8 mouse cellular contexts compared by ENCODE assay signal in genomic region chr5:125392618-125392976, GRCm38 (mm10). TPM values are rescaled to one million over a fixed set of nuclear protein-coding genes. Genes with fewer than 3 reads are reported as not detected.
A peak's percentile ranks its signal among the peaks of the same experiment; 100 is the strongest.
DNase-seq lines count a peak whose midpoint lies in the region; ATAC-seq and TF ChIP-seq lines count a peak whose summit lies in the region.

No protein-coding gene starts in this region.

- no peaks in the 10 kb centered on the region for H3K9me3 ChIP-seq in heart, postnatal 0 days (replicated peaks; ENCODE audit: control insufficient read depth, low read length)
- no peaks in the 10 kb centered on the region for H3K9me3 ChIP-seq in forebrain, postnatal 0 days (ENCODE audit: low read length)
- H3K9me3 ChIP-seq in midbrain, embryonic 10.5 days (replicated peaks), result no peaks in the 10 kb centered on the region

- TF ChIP-seq CTCF in heart, postnatal 0 days (IDR thresholded peaks at IDR 0.05; ENCODE audit: low read depth), result no peak
- no peak for TF ChIP-seq CTCF in Patski (IDR thresholded peaks at IDR 0.05)
- no peak for TF ChIP-seq CTCF in forebrain, postnatal 0 days (IDR thresholded peaks at IDR 0.05; ENCODE audit: low read depth)

- H3K36me3 ChIP-seq in heart, postnatal 0 days (replicated peaks; ENCODE audit: control insufficient read depth, insufficient read depth, low read length), result 0 out of 2 replicates have a peak, but pooled peaks cover 6% of the 10 kb centered on the region
- no peaks in the 10 kb centered on the region for H3K36me3 ChIP-seq in forebrain, postnatal 0 days (ENCODE audit: insufficient read depth)
- H3K36me3 ChIP-seq in midbrain, embryonic 10.5 days, result peaks cover 9% of the 10 kb centered on the region

- WGBS in heart, postnatal 0 days, result 13% methylated on average over 1 of the region's 1 CpGs
- 14% methylated on average over 1 of the region's 1 CpGs for WGBS in forebrain, postnatal 0 days
- whole genome bisulfite sequencing in midbrain, embryonic 10.5 days, result 61% methylated on average over 1 of the region's 1 CpGs

- peak overlapping the region; percentile 34 for H3K4me2 ChIP-seq in heart, postnatal 0 days (ENCODE audit: low read depth, low read length)
- H3K4me2 ChIP-seq in forebrain, postnatal 0 days (ENCODE audit: low read depth), result peak overlapping the region; percentile 54

- peaks cover 25% of the 10 kb centered on the region for H3K4me1 ChIP-seq in heart, postnatal 0 days (ENCODE audit: control insufficient read depth, insufficient read depth)
- peaks cover 26% of the 10 kb centered on the region for H3K4me1 ChIP-seq in forebrain, postnatal 0 days (ENCODE audit: insufficient read depth)
- peaks cover 50% of the 10 kb centered on the region for H3K4me1 ChIP-seq in midbrain, embryonic 10.5 days

- ATAC-seq in heart, postnatal 0 days (ENCODE audit: insufficient read depth, low read depth), result no peak
- ATAC-seq in Patski, result peak; percentile 0
- peak; percentile 10; the same call in 1 of the 2 replicates for ATAC-seq in forebrain, postnatal 0 days

- DNase-seq in heart, postnatal 0 days (ENCODE audit: low spot score), result no peak
- no peak for DNase-seq in heart, adult 9 months (ENCODE audit: low spot score in 2 of 2)
- DNase-seq in Patski (ENCODE audit: low read depth, low spot score), result no peak
- no peak for DNase-seq in forebrain, postnatal 0 days
- no peak for DNase-seq in midbrain, embryonic 10.5 days (ENCODE audit: low spot score)
- no peak for DNase-seq in gastrocnemius, adult 8-10 months (ENCODE audit: low spot score in 2 of 2)
- DNase-seq in urinary bladder, adult 18-20 months (ENCODE audit: low spot score in 2 of 2), result no peak
- DNase-seq in spleen, postnatal 14 days (ENCODE audit: low spot score in 2 of 2), result no peak

- POLR2A ChIA-PET in Patski (lab: Charles Lee), result interaction anchor here (0.6 to 5.7 kb wide), 5 partner anchors 10 to 83 kb away, joined by 3 to 73 read pairs (median 4); no protein-coding TSS in a partner anchor

- H3K27ac ChIP-seq in heart, postnatal 0 days (ENCODE audit: low read depth), result peak overlapping the region; percentile 97
- H3K27ac ChIP-seq in forebrain, postnatal 0 days (ENCODE audit: low read depth, low read length), result peak overlapping the region; percentile 95
- peak overlapping the region; percentile 100 for H3K27ac ChIP-seq in midbrain, embryonic 10.5 days (replicated peaks)

- in situ Hi-C loops in Patski (cut with MboI; ENCODE audit: low pct_unique_long_range_greater_than_20kb), result no loop called here

- peak overlapping the region; percentile 19; the same call in 1 of the 2 replicates for H3K4me3 ChIP-seq in heart, postnatal 0 days (ENCODE audit: low read depth, low read length)
- H3K4me3 ChIP-seq in forebrain, postnatal 0 days (ENCODE audit: low read depth, low read length), result no peak overlapping the region
- peak overlapping the region; percentile 45 for H3K4me3 ChIP-seq in midbrain, embryonic 10.5 days

- CTCF ChIA-PET in Patski (lab: Charles Lee), result interaction anchor here (1.3 to 5.4 kb wide), 3 partner anchors 9 to 19 kb away, joined by 5 to 37 read pairs (median 8); no protein-coding TSS in a partner anchor

- peak overlapping the region; percentile 32; the same call in 1 of the 2 replicates for H3K9ac ChIP-seq in heart, postnatal 0 days (replicated peaks; ENCODE audit: low read depth, low read length)
- peak overlapping the region; percentile 23; the same call in 1 of the 2 replicates for H3K9ac ChIP-seq in forebrain, postnatal 0 days

- no peak for TF ChIP-seq EP300 in heart, postnatal 0 days (IDR thresholded peaks at IDR 0.05; ENCODE audit: low read depth)

- no peaks in the 10 kb centered on the region for H3K27me3 ChIP-seq in heart, postnatal 0 days (ENCODE audit: control insufficient read depth, insufficient read depth, low read length)
- no peaks in the 10 kb centered on the region for H3K27me3 ChIP-seq in Patski
- no peaks in the 10 kb centered on the region for H3K27me3 ChIP-seq in forebrain, postnatal 0 days (ENCODE audit: insufficient read depth, low read length)
- 0 out of 2 replicates have a peak, but pooled peaks cover 5% of the 10 kb centered on the region for H3K27me3 ChIP-seq in midbrain, embryonic 10.5 days (ENCODE audit: low read depth, poor library complexity, severe bottlenecking)

RNA-seq across cellular contexts. Expression of gene Ubc, which starts 2.6 kb away (rescaled TPM):
- total RNA-seq in heart, postnatal 0 days (2014; rRNA removed; ENCODE audit: low replicate concordance), result 889 and 1,003 TPM in 2 replicates
- polyA plus RNA-seq in heart, postnatal 0 days (2015; fragmentation: Nextera tagmentation; extraction: Ambion mirVana), result 742 and 892 TPM in 2 replicates
- 1,637 TPM for polyA plus RNA-seq in Patski (2021)
- total RNA-seq in forebrain, postnatal 0 days (2014; rRNA removed), result 817 and 912 TPM in 2 replicates
- 858 and 1,225 TPM in 2 replicates for polyA plus RNA-seq in forebrain, postnatal 0 days (2015; fragmentation: Nextera tagmentation; extraction: Ambion mirVana)
- 957 and 1,129 TPM in 2 replicates for polyA plus RNA-seq in midbrain, embryonic 10.5 days (2016; fragmentation: Nextera tagmentation; extraction: Ambion mirVana)
- total RNA-seq in gastrocnemius, adult 8-10 months (2022), result 1,000 to 10,000 TPM; 1,167 to 1,677 (median 1,560) TPM

RNA-seq across cellular contexts. Expression of gene Gm10382, which starts 3.5 kb away (rescaled TPM):
- total RNA-seq in heart, postnatal 0 days (2014; rRNA removed; ENCODE audit: low replicate concordance), result not detected in 2 replicates
- 0.32 and 0.78 TPM in 2 replicates for polyA plus RNA-seq in heart, postnatal 0 days (2015; fragmentation: Nextera tagmentation; extraction: Ambion mirVana)
- 4.1 TPM for polyA plus RNA-seq in Patski (2021)
- total RNA-seq in forebrain, postnatal 0 days (2014; rRNA removed), result 1.00 TPM in 1 of 2 replicates, not detected in the other
- polyA plus RNA-seq in forebrain, postnatal 0 days (2015; fragmentation: Nextera tagmentation; extraction: Ambion mirVana), result 0.25 and 0.34 TPM in 2 replicates
- 0.56 and 0.57 TPM in 2 replicates for polyA plus RNA-seq in midbrain, embryonic 10.5 days (2016; fragmentation: Nextera tagmentation; extraction: Ambion mirVana)
- total RNA-seq in gastrocnemius, adult 8-10 months (2022), result under 1 TPM in 2 of 4 experiments, not detected in 2; 0.31 to 0.34 TPM

RNA-seq across cellular contexts. Expression of gene Dhx37, which starts 41.3 kb away (rescaled TPM):
- total RNA-seq in heart, postnatal 0 days (2014; rRNA removed; ENCODE audit: low replicate concordance), result 5.9 and 16.2 TPM in 2 replicates
- 5.5 and 6.8 TPM in 2 replicates for polyA plus RNA-seq in heart, postnatal 0 days (2015; fragmentation: Nextera tagmentation; extraction: Ambion mirVana)
- polyA plus RNA-seq in Patski (2021), result 42.0 TPM
- 22.5 and 27.1 TPM in 2 replicates for total RNA-seq in forebrain, postnatal 0 days (2014; rRNA removed)
- 6.5 and 11.0 TPM in 2 replicates for polyA plus RNA-seq in forebrain, postnatal 0 days (2015; fragmentation: Nextera tagmentation; extraction: Ambion mirVana)
- polyA plus RNA-seq in midbrain, embryonic 10.5 days (2016; fragmentation: Nextera tagmentation; extraction: Ambion mirVana), result 17.4 and 21.2 TPM in 2 replicates
- 1 to 10 TPM; 4.4 to 5.1 (median 4.8) TPM for total RNA-seq in gastrocnemius, adult 8-10 months (2022)

RNA-seq across cellular contexts. Expression of gene Bri3bp, which starts 48.8 kb away (rescaled TPM):
- 27.8 and 41.5 TPM in 2 replicates for total RNA-seq in heart, postnatal 0 days (2014; rRNA removed; ENCODE audit: low replicate concordance)
- 59.2 and 65.8 TPM in 2 replicates for polyA plus RNA-seq in heart, postnatal 0 days (2015; fragmentation: Nextera tagmentation; extraction: Ambion mirVana)
- 83.7 TPM for polyA plus RNA-seq in Patski (2021)
- 78.3 and 83.3 TPM in 2 replicates for total RNA-seq in forebrain, postnatal 0 days (2014; rRNA removed)
- 45.7 and 48.4 TPM in 2 replicates for polyA plus RNA-seq in forebrain, postnatal 0 days (2015; fragmentation: Nextera tagmentation; extraction: Ambion mirVana)
- 49.2 and 54.7 TPM in 2 replicates for polyA plus RNA-seq in midbrain, embryonic 10.5 days (2016; fragmentation: Nextera tagmentation; extraction: Ambion mirVana)
- 1 to 10 TPM; 3.0 to 4.6 (median 4.1) TPM for total RNA-seq in gastrocnemius, adult 8-10 months (2022)

RNA-seq across cellular contexts. Expression of gene Scarb1, which starts 51.7 kb away (rescaled TPM):
- total RNA-seq in heart, postnatal 0 days (2014; rRNA removed; ENCODE audit: low replicate concordance), result 79.8 and 84.2 TPM in 2 replicates
- polyA plus RNA-seq in heart, postnatal 0 days (2015; fragmentation: Nextera tagmentation; extraction: Ambion mirVana), result 53.7 and 58.2 TPM in 2 replicates
- 59.7 TPM for polyA plus RNA-seq in Patski (2021)
- 45.2 and 52.7 TPM in 2 replicates for total RNA-seq in forebrain, postnatal 0 days (2014; rRNA removed)
- 53.5 and 55.9 TPM in 2 replicates for polyA plus RNA-seq in forebrain, postnatal 0 days (2015; fragmentation: Nextera tagmentation; extraction: Ambion mirVana)
- polyA plus RNA-seq in midbrain, embryonic 10.5 days (2016; fragmentation: Nextera tagmentation; extraction: Ambion mirVana), result 48.1 and 52.3 TPM in 2 replicates
- total RNA-seq in gastrocnemius, adult 8-10 months (2022), result 10 to 100 TPM; 11.1 to 19.0 (median 13.3) TPM
